Mouse (Mus musculus) forebrain, embryonic 11.5 days (tissue): ENCODE results near the gene Anp32e. TPM values are rescaled to one million over a fixed set of nuclear protein-coding genes. Genes with fewer than 3 reads are reported as not detected.
A peak's percentile ranks its signal among the peaks of the same experiment; 100 is the strongest.

Source experiments
- ATAC-seq: fragments of 200-750 bp; cut with Nextera tagmentation; replicated peaks from 2 replicates; pipeline ENCODE4 v1.8.0; 2017; ENCODE audit warnings: moderate TSS enrichment; ENCODE audit not compliant: low FRiP score
- DNase-seq: peaks from one replicate; pipeline ENCODE4 v3.0.0-alpha.2; 2017; ENCODE audit warnings: low spot score
- H3K27ac ChIP-seq: fragments of 300-500 bp; sonication (generic); 2 replicates; pipeline ENCODE4 v1.5.1; 2014; ENCODE audit warnings: low read depth, low read length
- H3K27me3 ChIP-seq: fragments of 300-500 bp; sonication (generic); 2 replicates; pipeline ENCODE4 v1.6.1; 2014; ENCODE audit warnings: mild to moderate bottlenecking, low read length, mixed read lengths; ENCODE audit not compliant: control insufficient read depth, insufficient read depth
- H3K36me3 ChIP-seq: fragments of 300-500 bp; sonication (generic); 2 replicates; pipeline ENCODE4 v1.6.1; 2014; ENCODE audit warnings: mild to moderate bottlenecking, low read length, moderate library complexity, mixed read lengths; ENCODE audit not compliant: control insufficient read depth, insufficient read depth
- H3K4me1 ChIP-seq: fragments of 300-500 bp; sonication (generic); replicated peaks from 2 replicates; pipeline ENCODE4 v1.6.1; 2014; ENCODE audit warnings: low read length, mixed read lengths; ENCODE audit not compliant: control insufficient read depth, insufficient read depth
- H3K4me2 ChIP-seq: fragments of 300-500 bp; sonication (generic); 2 replicates; pipeline ENCODE4 v1.6.1; 2014; ENCODE audit warnings: low read depth, mild to moderate bottlenecking, low read length, moderate library complexity, mixed read lengths; ENCODE audit not compliant: severe bottlenecking
- H3K4me3 ChIP-seq: fragments of 300-500 bp; sonication (generic); 2 replicates; pipeline ENCODE4 v1.5.1; 2014; ENCODE audit warnings: low read depth, low read length
- H3K9ac ChIP-seq: fragments of 300-500 bp; sonication (generic); 2 replicates; pipeline ENCODE4 v1.6.1; 2014; ENCODE audit warnings: low read length
- H3K9me3 ChIP-seq: fragments of 300-500 bp; sonication (generic); 2 replicates; pipeline ENCODE4 v1.6.1; 2016; ENCODE audit warnings: low read length, mixed read lengths; ENCODE audit not compliant: control insufficient read depth
- WGBS: fragments of 180-500 bp; shearing (Covaris S2); extraction: QIAGEN DNeasy Blood & Tissue Kit; methylation state at CpG from one replicate; pipeline ENCODE4 v1.1.7; 2014; 5-methylcytosine and 5-hydroxymethylcytosine counted together
- polyA plus RNA-seq: library from polyadenylated mRNA; unstranded; fragments of >200 nt; fragmentation: Nextera tagmentation; extraction: Ambion mirVana; gene quantifications from 2 replicates; pipeline ENCODE4 v1.2.1, GENCODE M21; 2014

The Anp32e gene
- polyA plus RNA-seq, 1 experiment from 2014 or later = 167 TPM

DNA sequence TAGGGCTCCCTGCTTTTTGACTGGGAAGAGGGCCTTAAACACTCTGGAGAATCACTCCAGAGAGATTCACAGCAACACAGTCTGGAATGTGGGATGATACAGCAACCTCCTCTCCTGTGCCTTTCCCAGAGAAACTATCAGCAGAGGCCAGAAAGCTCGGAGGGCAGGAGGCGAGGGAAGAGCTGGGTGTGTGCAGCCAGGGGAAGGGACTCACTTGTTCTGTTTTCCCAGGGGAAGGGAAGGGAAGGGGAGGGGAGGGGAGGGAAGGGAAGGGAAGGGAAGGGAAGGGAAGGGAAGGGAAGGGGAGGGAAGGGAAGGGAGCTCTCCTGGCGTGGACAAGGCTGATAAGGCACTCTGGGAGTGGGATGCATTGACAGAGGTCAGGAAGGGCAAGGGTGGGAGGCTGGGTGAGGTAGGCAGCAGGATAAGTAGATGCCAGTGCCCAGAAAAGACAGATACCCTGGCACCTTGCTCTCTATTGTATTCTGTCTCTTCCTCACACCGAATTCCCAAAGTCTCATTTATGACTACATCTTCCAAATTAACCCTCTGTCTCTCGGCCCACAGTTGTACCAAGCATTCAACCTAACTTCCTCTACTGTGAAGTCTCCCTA lies 64.1 kb downstream of the Anp32e start:
- peak overlapping the region; percentile 83 for H3K4me3 ChIP-seq
- no peaks in the 10 kb centered on the region for H3K9me3 ChIP-seq
- peak overlapping the region; percentile 98 for H3K9ac ChIP-seq
- peaks cover 22% of the 10 kb centered on the region; the same call in 1 of the 2 replicates for H3K36me3 ChIP-seq
- no peaks in the 10 kb centered on the region for H3K27me3 ChIP-seq
- 45% methylated on average over 5 of the region's 5 CpGs for WGBS
- peaks cover 27% of the 10 kb centered on the region for H3K4me1 ChIP-seq
- no peak for ATAC-seq
- DNase-seq = no peak
- peak overlapping the region; percentile 75 for H3K4me2 ChIP-seq
- H3K27ac ChIP-seq = no peak overlapping the region

GRCm38 (mm10) chr3:95993881-95994280 lies 64.8 kb downstream of the Anp32e start:
- H3K36me3 ChIP-seq = peaks cover 15% of the 10 kb centered on the region; the same call in 1 of the 2 replicates
- H3K9ac ChIP-seq = peak overlapping the region; percentile 98
- ATAC-seq (no peak), DNase-seq (no peak)
- 0 out of 2 replicates have a peak overlapping the region, but pooled peaks have one; percentile 8 for H3K27ac ChIP-seq
- peak overlapping the region; percentile 75 for H3K4me2 ChIP-seq
- H3K4me1 ChIP-seq = peaks cover 27% of the 10 kb centered on the region
- WGBS = 40% methylated on average over 4 of the region's 4 CpGs
- H3K4me3 ChIP-seq = peak overlapping the region; percentile 83
- no peaks in the 10 kb centered on the region for H3K27me3 ChIP-seq
- H3K9me3 ChIP-seq = no peaks in the 10 kb centered on the region

- Histone ChIP-seq H3K27me3 (no peaks in the 10 kb centered on the region), H3K27ac (peak overlapping the region; percentile 95), H3K36me3 (peaks cover 10% of the 10 kb centered on the region; the same call in 1 of the 2 replicates), H3K9ac (peak overlapping the region; percentile 98), H3K4me1 (peaks cover 27% of the 10 kb centered on the region), H3K9me3 (no peaks in the 10 kb centered on the region), H3K4me2 (peak overlapping the region; percentile 75), H3K4me3 (peak overlapping the region; percentile 83)
- WGBS = 11% methylated on average over 6 of the region's 6 CpGs
- ATAC-seq = no peak
- DNase-seq = peak; percentile 52
Observed at GRCm38 (mm10) chr3:95994381-95994846, 65.4 kb downstream of the Anp32e start.

DNA sequence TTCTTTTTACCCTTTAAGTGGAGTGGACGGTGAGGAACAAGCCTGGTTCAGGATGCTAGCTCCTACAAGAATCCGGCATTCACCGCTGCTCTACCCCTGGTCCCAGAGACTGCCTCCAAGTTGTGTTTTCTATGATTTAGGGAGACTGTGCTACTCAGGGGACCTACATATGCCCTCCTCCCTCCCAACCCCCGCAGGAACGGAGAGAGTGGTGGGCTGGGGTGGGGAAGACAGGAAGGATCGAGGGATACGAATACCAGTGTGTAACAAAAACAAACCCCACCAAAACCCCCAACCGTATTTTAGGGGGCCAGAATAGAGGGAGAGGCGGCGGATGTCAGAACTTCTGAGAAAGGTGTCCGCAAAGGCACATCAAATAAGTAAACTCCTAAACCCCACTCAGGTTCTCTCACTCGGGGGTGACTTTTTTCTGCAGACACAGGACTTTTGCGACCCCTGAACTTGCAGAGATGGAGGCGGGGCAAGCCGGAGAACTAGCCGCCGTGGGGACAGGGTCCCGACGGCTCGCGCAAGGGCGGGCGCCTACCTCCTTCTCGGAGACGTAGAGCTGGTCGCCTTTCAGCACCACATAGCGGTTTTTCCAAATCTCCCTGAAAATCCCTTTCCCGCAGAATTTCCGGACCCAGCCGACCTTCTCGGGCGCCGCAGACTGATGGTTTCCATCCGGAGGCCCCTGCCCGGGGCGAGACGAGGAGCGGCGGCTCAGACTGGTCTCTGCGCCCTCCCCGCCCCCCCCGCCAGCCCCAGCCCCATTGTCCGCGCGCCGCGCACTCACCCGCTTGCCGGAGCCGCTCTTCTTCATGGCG lies 66.1 kb downstream of the Anp32e start:
- ATAC-seq (peak; percentile 79), DNase-seq (no peak)
- under 1% methylated on average over 49 of the region's 51 CpGs for WGBS
- H3K4me3 ChIP-seq = peak overlapping the region; percentile 83
- H3K36me3 ChIP-seq = peaks cover 4% of the 10 kb centered on the region; the same call in 1 of the 2 replicates
- peak overlapping the region; percentile 75 for H3K4me2 ChIP-seq
- peak overlapping the region; percentile 98 for H3K9ac ChIP-seq
- peaks cover 27% of the 10 kb centered on the region for H3K4me1 ChIP-seq
- no peaks in the 10 kb centered on the region for H3K9me3 ChIP-seq
- H3K27ac ChIP-seq = peak overlapping the region; percentile 95
- no peaks in the 10 kb centered on the region for H3K27me3 ChIP-seq

DNA sequence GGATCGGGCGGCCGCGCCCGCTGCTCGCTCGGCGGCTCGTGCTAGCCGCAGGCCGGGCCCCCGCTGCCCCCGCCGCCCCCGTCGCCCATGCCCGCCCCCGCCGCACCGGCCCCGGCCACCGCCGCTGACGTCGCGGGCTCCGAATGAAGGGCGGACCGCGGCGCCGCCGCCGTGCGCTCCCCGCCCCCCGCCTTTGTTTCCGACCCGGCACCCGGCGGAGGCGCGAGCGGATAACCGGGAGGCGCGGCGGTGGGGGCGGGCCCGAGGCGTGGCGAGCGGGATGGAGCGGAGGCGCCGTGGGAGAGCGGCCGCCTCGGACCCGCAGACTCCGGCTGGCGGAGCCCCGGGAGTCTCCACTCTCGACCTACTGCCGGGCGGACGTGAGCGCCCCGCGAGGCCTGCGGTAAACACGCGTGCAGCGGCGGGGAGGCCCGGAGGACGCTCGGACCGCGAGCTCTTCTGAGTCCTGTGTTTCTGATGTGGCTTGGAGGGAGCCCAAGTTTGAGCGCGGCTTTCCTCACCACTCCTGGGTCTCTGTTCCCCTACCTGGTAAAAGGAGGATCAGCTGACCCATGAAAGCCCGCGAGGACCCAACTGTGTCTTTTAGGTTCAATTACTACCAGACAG lies 66.9 kb downstream of the Anp32e start, which contains the start of gene Plekho1:
Plekho1 (minus strand) TSS at position 200 of the 627 bp plus-strand sequence.
- peak within 1 kb of the TSS; percentile 83 for H3K4me3 ChIP-seq
- under 1% methylated on average over 66 of the region's 84 CpGs for WGBS
- DNase-seq (peak; percentile 86), ATAC-seq (peak; percentile 77)
- H3K27me3 ChIP-seq = no peaks in the 10 kb centered on the region
- H3K4me1 ChIP-seq = peaks cover 27% of the 10 kb centered on the region
- peaks cover 4% of the 10 kb centered on the region; the same call in 1 of the 2 replicates for H3K36me3 ChIP-seq
- H3K9me3 ChIP-seq = no peaks in the 10 kb centered on the region
- peak within 1 kb of the TSS; percentile 75 for H3K4me2 ChIP-seq
- H3K27ac ChIP-seq = peak within 1 kb of the TSS; percentile 95
- peak within 1 kb of the TSS; percentile 98 for H3K9ac ChIP-seq

- Histone ChIP-seq H3K4me3 (peak overlapping the region; percentile 83), H3K27me3 (no peaks in the 10 kb centered on the region), H3K4me1 (peaks cover 27% of the 10 kb centered on the region), H3K27ac (peak overlapping the region; percentile 95), H3K9ac (peak overlapping the region; percentile 98), H3K36me3 (no peaks in the 10 kb centered on the region; the same call in 1 of the 2 replicates), H3K9me3 (no peaks in the 10 kb centered on the region), H3K4me2 (peak overlapping the region; percentile 75)
- 13% methylated on average over 6 of the region's 6 CpGs for whole genome bisulfite sequencing
- DNase-seq (no peak), ATAC-seq (no peak)
Observed at GRCm38 (mm10) chr3:95996451-95997073, 67.5 kb downstream of the Anp32e start.
